Mouse (Mus musculus): ENCODE results near the gene Gm572. TPM values are rescaled to one million over a fixed set of nuclear protein-coding genes. Genes with fewer than 3 reads are reported as not detected.

Gene Gm572
- total RNA-seq, 2 experiments from 2014 or later, result not detected

- peak; percentile 76 for ATAC-seq (replicated peaks; ENCODE audit: poor library complexity)
Measured at GRCm38 (mm10) chr4:148662168-148662965, 19.2 kb downstream of the Gm572 start.

DNA sequence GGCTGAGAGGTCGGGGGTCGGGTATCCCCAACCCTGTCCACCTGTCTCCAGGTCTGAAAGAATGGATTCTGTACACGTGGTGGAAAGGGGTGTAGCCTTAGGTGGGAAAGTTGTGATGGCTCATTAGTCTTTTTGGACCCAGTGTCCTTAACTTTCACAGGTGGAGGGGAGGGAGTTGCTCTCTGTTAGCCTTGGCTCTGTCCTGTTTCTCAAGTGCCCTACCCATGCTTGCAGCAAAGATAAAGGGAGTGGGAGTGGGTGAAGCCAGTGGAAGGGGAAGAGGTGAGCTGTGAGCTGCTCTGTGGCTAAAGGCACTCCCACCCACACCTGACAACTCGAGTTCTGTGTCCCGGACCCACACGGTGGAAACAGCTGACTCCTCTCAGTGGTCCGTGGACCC, 20.2 kb downstream of the Gm572 start:
- ATAC-seq (replicated peaks; ENCODE audit: poor library complexity), result no peak

DNA sequence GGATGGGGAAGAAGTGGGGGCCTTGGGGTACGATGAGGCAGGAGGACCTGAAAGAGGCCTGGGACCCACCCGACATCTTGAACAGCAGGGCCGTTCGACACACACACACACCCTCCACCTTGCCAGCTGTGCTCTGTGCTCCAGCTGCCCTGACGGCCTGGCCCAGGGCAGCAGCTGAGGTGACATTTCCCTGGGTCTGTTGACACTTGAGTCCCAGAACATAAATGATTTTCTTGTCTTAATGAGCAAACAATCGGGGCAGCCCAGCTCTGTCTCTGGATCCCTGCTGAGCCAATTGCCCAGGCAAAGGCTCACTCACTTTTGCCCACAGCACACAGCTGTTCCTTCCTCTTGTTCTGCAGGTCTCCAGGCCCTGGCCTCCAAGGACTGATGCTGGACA, 20.9 kb downstream of the Gm572 start:
- ATAC-seq (replicated peaks; ENCODE audit: poor library complexity), result no peak

GRCm38 (mm10) chr4:148667006-148667755, 24.1 kb downstream of the Gm572 start:
- ATAC-seq (replicated peaks; ENCODE audit: poor library complexity), result no peak

DNA sequence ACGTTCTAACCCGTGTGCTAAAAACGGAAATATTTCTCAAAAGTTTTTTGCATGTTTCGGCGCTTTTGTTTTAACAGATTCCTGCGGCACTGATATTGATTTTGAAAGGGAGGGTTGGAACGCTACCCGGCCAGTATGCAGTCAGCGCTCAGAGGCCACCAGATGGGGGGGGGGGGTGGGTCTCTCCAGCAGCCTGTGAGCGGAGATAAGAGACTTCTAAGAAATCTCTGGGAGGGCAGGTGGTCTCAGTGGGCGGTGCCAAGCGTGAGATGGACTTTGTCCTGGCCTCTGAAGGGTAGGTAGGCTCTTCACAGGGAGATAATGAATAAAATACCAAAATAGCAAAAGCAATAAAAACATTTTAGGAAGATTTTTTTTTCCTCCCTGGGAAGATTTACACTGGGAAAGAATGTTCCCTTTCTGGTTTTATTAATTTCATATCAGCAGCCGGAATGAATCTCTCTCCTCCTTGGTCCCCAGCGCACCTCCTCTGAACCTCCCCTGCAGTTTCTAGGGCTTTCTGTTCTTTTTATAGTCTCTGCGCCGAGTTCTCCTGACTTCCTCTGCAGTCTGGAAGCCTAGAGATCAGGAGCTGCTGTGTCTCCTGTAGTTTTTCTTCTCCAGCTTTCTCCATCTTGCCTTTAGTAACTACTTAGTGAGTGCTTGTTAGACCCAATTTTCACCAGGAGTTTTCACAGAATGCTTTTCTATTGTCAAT, 28.3 kb downstream of the Gm572 start:
- peak; percentile 62 for ATAC-seq (replicated peaks; ENCODE audit: poor library complexity)

- ATAC-seq (replicated peaks; ENCODE audit: poor library complexity), result no peak
Measured at GRCm38 (mm10) chr4:148675043-148675442, 31.9 kb downstream of the Gm572 start.

GRCm38 (mm10) chr4:148676188-148676960, 33.3 kb downstream of the Gm572 start:
- ATAC-seq (replicated peaks; ENCODE audit: poor library complexity), result peak; percentile 51

DNA sequence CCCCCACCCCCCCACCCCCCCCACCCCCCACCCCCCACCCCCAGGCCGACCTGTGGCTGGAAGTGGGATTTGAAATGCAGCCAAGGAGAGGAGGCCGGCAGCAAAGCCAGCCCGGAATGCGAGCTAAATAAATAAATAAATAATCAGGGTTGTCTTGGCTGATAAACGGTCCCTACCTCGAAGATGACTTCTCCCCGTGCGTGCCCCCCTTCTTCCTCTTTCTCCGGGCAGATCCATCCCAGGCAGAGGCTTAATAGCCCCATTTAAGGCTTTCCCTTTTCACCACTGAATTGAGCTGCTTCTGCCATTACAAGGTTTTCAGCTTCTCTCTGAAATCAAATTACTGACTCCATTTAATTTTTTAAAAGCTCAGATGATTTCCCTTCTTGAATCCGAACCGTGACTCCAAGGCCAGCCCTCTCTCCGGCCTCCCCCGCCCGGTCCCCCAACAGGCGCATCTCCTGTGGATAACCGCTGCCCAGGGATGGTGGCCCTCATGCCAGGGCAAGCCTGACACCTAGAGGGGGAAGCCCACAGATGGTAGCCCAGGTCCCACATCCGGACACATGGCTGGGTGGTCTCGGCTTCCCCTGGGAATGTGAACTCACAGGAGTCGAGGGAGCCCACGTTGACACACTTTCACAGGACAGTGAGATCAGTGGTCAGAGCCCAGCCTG, 34.0 kb downstream of the Gm572 start:
- ATAC-seq (replicated peaks; ENCODE audit: poor library complexity), result no peak

DNA sequence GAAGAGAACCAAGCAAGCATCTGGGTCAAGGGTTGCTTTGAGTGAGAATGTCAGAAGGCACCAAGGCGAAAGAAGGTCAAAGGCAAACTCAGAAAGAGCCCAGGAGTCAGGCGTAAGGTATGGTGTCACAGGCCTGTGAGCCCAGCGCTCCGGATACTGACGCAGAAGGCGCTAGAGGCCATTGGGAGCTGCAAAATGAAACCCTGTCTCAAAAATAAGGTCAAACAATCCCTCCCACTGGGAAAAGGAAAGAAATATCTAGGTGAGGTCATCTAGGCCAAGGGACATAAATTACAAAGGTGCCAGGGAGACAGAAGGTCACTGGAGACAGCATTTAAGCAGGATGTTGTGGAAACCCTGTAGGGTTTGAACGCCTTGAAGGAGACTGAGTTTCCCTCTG, 35.0 kb downstream of the Gm572 start:
- no peak for ATAC-seq (replicated peaks; ENCODE audit: poor library complexity)

DNA sequence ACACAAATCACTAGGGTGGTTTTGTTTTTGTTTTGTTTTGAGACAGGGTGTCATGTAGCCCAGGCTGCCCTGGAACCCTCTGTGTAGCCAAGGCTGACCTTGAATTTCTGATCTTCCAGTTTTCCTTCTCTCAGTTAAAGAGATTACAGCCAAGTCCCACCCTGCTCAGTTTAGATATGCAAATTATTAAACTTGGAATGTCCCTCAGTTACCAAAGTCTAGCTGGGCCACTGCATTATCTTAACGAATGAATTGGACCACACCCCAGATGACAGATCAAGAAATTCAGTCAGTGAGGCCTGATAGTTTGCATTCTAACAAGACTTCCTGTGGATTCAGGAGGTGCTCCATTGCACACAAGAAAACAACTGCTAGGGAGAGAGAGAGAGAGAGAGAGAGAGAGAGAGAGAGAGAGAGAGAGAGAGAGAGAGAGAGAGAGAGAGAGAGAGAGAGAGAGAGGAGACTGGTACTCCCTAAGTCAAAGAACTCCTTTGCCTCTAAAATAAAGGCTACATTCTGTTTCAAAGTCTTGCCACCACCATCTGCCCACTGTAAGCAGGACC, 37.5 kb downstream of the Gm572 start:
- ATAC-seq (replicated peaks; ENCODE audit: poor library complexity), result peak; percentile 43

DNA sequence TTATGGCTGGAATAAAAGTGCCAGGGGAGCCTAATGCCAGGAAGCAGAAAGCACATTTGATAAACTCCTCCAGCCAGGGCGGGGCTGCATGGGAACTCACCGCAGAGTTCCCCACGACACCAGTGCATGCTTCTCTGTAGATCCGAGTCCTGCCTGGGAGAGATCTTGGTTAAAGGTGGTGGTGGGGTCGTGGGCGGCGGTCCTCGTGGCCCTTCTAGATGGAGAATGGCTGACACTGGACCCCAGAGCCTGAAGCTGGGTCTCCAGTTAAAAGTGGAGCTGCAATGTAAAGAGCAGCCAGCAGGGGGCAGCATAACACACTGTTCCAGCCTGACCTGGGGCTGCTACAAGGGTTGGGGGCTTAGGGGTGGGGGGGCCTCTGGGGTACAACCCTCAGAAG, 38.3 kb downstream of the Gm572 start:
- ATAC-seq (replicated peaks; ENCODE audit: poor library complexity), result peak; percentile 65

GRCm38 (mm10) chr4:148682961-148683360, 39.8 kb downstream of the Gm572 start:
- ATAC-seq (replicated peaks; ENCODE audit: poor library complexity), result no peak

- peak; percentile 15; the same call in 1 of the 2 replicates for ATAC-seq (replicated peaks; ENCODE audit: poor library complexity)
Measured at GRCm38 (mm10) chr4:148683539-148683938, 40.4 kb downstream of the Gm572 start.

DNA sequence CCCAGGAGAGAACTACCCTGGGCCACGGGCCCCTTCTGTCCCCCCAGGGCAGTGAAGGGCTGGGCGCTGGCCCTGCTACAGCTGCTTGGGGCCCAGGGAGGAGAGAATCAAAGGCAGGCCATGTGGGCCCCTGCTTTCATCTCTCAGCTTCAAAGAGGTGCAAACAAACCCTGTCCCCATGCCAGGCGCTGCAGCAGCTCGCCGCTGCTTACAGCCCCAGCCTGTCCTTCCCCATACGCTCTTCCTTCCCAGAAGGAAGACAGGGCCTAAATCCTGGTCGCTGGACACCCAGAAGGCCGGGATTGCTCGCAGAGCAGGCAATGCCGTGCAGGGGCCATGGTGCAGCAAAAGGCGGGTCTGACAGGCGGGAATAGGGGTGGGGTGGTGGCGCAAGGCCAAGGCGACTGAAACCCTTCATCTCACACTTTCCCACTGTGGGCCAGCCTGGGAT, 43.4 kb downstream of the Gm572 start:
- ATAC-seq (replicated peaks; ENCODE audit: poor library complexity), result no peak

GRCm38 (mm10) chr4:148688091-148688490, 45.0 kb downstream of the Gm572 start:
- no peak for ATAC-seq (replicated peaks; ENCODE audit: poor library complexity)

- ATAC-seq (replicated peaks; ENCODE audit: poor library complexity), result no peak
Measured at GRCm38 (mm10) chr4:148691185-148691584, 48.1 kb downstream of the Gm572 start.

GRCm38 (mm10) chr4:148693417-148693959, 50.4 kb downstream of the Gm572 start:
- ATAC-seq (replicated peaks; ENCODE audit: poor library complexity), result peak; percentile 65

- peak; percentile 76 for ATAC-seq (replicated peaks; ENCODE audit: poor library complexity)
Measured at GRCm38 (mm10) chr4:148704756-148705155, 61.6 kb downstream of the Gm572 start.

DNA sequence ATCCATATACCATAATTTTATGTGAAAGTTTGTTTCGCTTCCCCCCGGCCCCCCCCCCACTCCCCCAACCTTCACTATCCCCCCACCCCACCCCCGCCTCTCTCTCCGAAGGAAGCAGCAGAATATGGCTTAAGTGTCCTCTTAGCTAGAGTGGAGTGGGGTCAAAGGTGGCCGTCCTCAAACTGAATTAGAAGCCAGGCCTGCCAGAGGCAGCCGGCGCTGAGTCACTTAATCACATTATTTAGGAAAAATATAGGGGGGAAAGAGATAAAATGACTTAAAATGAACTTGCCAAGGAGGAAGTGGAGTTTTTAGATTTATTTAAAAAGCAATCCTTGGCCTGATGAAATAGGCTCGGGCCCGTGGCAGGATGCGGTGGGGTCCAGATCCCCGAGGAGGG, 65.7 kb downstream of the Gm572 start:
- ATAC-seq (replicated peaks; ENCODE audit: poor library complexity), result no peak

All from megakaryocyte progenitor cell, adult 5-6 weeks (primary cell).